Mouse (Mus musculus) embryonic fibroblast, embryonic 13.5 days (primary cell): ENCODE measurements around the gene March6.

Source experiments
- CTCF ChIP-seq: IDR thresholded peaks from 2 replicates; pipeline ENCODE4 v1.5.1; 2011; ENCODE audit warnings: mild to moderate bottlenecking, control low read depth, low read length, moderate library complexity, borderline replicate concordance; ENCODE audit not compliant: insufficient read depth
- POLR2A ChIP-seq: IDR thresholded peaks from 2 replicates; pipeline ENCODE4 v1.6.1; 2011; ENCODE audit warnings: low read depth, mild to moderate bottlenecking, control low read depth, low read length, moderate library complexity

- TF ChIP-seq CTCF (no peak), POLR2A (no peak)
Measured at GRCm38 (mm10) chr15:31517186-31517585, 13.7 kb downstream of the March6 start.
